Mouse (Mus musculus): Measurements from ENCODE around the gene Jmjd4. TPM values are rescaled to one million over a fixed set of nuclear protein-coding genes. Genes with fewer than 3 reads are reported as not detected.

The Jmjd4 gene
- polyA plus RNA-seq, 1 experiment from 2014 or later: 13.0 TPM

GRCm38 (mm10) chr11:59477240-59477639 is 27.4 kb downstream of the Jmjd4 start:
- ATAC-seq: no peak

GRCm38 (mm10) chr11:59483212-59483611 is 33.4 kb downstream of the Jmjd4 start:
- no peaks in the 10 kb centered on the region for H3K27me3 ChIP-seq
- H3K4me2 ChIP-seq: no peak overlapping the region
- H3K27ac ChIP-seq: no peak overlapping the region
- H3K9me3 ChIP-seq (replicated peaks): no peaks in the 10 kb centered on the region
- H3K4me1 ChIP-seq: no peaks in the 10 kb centered on the region
- 12% methylated on average over 2 of the region's 2 CpGs for WGBS
- peaks cover 35% of the 10 kb centered on the region for H3K36me3 ChIP-seq (ENCODE audit: poor library complexity, severe bottlenecking)
- no peak overlapping the region for H3K4me3 ChIP-seq
- no peak overlapping the region for H3K9ac ChIP-seq
- ATAC-seq: no peak

More at GRCm38 (mm10) chr11:59477240-59477639, 27.4 kb downstream of the Jmjd4 start:
- H3K27me3 ChIP-seq: 0 out of 2 replicates have a peak, but pooled peaks cover 3% of the 10 kb centered on the region
- no peak overlapping the region for H3K9ac ChIP-seq
- no peak overlapping the region for H3K4me3 ChIP-seq
- H3K4me1 ChIP-seq: no peaks in the 10 kb centered on the region
- WGBS: 72% methylated on average over 6 of the region's 6 CpGs
- no peak overlapping the region for H3K27ac ChIP-seq
- H3K4me2 ChIP-seq: no peak overlapping the region
- H3K9me3 ChIP-seq (replicated peaks): no peaks in the 10 kb centered on the region
- H3K36me3 ChIP-seq (ENCODE audit: poor library complexity, severe bottlenecking): no peaks in the 10 kb centered on the region

- no peak for ATAC-seq
- H3K4me1 ChIP-seq: no peaks in the 10 kb centered on the region
- H3K36me3 ChIP-seq (ENCODE audit: poor library complexity, severe bottlenecking): peaks cover 58% of the 10 kb centered on the region
- H3K4me2 ChIP-seq: no peak overlapping the region
- H3K27ac ChIP-seq: no peak overlapping the region
- no peak overlapping the region for H3K9ac ChIP-seq
- no peaks in the 10 kb centered on the region for H3K27me3 ChIP-seq
- H3K4me3 ChIP-seq: no peak overlapping the region
- WGBS: 64% methylated on average over 2 of the region's 2 CpGs
- H3K9me3 ChIP-seq (replicated peaks): no peaks in the 10 kb centered on the region
These were observed 35.8 kb downstream of the Jmjd4 start for GRCm38 (mm10) chr11:59485641-59486040.

- H3K27me3 ChIP-seq: no peaks in the 10 kb centered on the region
- H3K4me3 ChIP-seq: no peak overlapping the region
- H3K4me1 ChIP-seq: no peaks in the 10 kb centered on the region
- H3K36me3 ChIP-seq (ENCODE audit: poor library complexity, severe bottlenecking): peaks cover 64% of the 10 kb centered on the region
- no peak overlapping the region for H3K4me2 ChIP-seq
- H3K9ac ChIP-seq: no peak overlapping the region
- H3K27ac ChIP-seq: no peak overlapping the region
- no peaks in the 10 kb centered on the region for H3K9me3 ChIP-seq (replicated peaks)
- 87% methylated on average over 8 of the region's 8 CpGs for whole genome bisulfite sequencing
- ATAC-seq: no peak
These were observed 36.4 kb downstream of the Jmjd4 start for GRCm38 (mm10) chr11:59486222-59486621.

- peaks cover 99% of the 10 kb centered on the region for H3K36me3 ChIP-seq (ENCODE audit: poor library complexity, severe bottlenecking)
- 92% methylated on average over 6 of the region's 6 CpGs for WGBS
These were observed 46.9 kb downstream of the Jmjd4 start for GRCm38 (mm10) chr11:59496672-59497310.

GRCm38 (mm10) chr11:59497747-59498146 is 47.9 kb downstream of the Jmjd4 start:
- 89% methylated on average over 7 of the region's 7 CpGs for WGBS
- Histone ChIP-seq H3K27me3 (no peaks in the 10 kb centered on the region), H3K36me3 (ENCODE audit: poor library complexity, severe bottlenecking) (peaks cover 99% of the 10 kb centered on the region), H3K27ac (no peak overlapping the region), H3K4me1 (no peaks in the 10 kb centered on the region), H3K9ac (no peak overlapping the region), H3K9me3 (replicated peaks) (no peaks in the 10 kb centered on the region), H3K4me3 (no peak overlapping the region), H3K4me2 (no peak overlapping the region)
- ATAC-seq: no peak

More at GRCm38 (mm10) chr11:59496672-59497310, 46.9 kb downstream of the Jmjd4 start:
- H3K27me3 ChIP-seq: no peaks in the 10 kb centered on the region
- no peak overlapping the region for H3K27ac ChIP-seq
- no peak overlapping the region for H3K4me2 ChIP-seq
- no peak overlapping the region for H3K9ac ChIP-seq
- H3K4me3 ChIP-seq: no peak overlapping the region
- no peaks in the 10 kb centered on the region for H3K4me1 ChIP-seq
- ATAC-seq: no peak
- H3K9me3 ChIP-seq (replicated peaks): no peaks in the 10 kb centered on the region

GRCm38 (mm10) chr11:59501978-59502700 is 52.3 kb downstream of the Jmjd4 start:
- Histone ChIP-seq H3K4me2 (no peak overlapping the region), H3K9ac (no peak overlapping the region), H3K4me3 (no peak overlapping the region), H3K9me3 (replicated peaks) (no peaks in the 10 kb centered on the region), H3K4me1 (peaks cover 14% of the 10 kb centered on the region), H3K27ac (no peak overlapping the region), H3K36me3 (ENCODE audit: poor library complexity, severe bottlenecking) (peaks cover 74% of the 10 kb centered on the region), H3K27me3 (no peaks in the 10 kb centered on the region)
- 91% methylated on average over 5 of the region's 5 CpGs for WGBS
- ATAC-seq: no peak

- peak overlapping the region; percentile 91 for H3K27ac ChIP-seq
- H3K9ac ChIP-seq: peak overlapping the region; percentile 96
- ATAC-seq: peak; percentile 66
- H3K36me3 ChIP-seq (ENCODE audit: poor library complexity, severe bottlenecking): peaks cover 43% of the 10 kb centered on the region
- H3K4me3 ChIP-seq: peak overlapping the region; percentile 89
- H3K27me3 ChIP-seq: no peaks in the 10 kb centered on the region
- WGBS: under 1% methylated on average over 21 of the region's 21 CpGs
- peak overlapping the region; percentile 90 for H3K4me2 ChIP-seq
- H3K4me1 ChIP-seq: peaks cover 23% of the 10 kb centered on the region
- no peaks in the 10 kb centered on the region for H3K9me3 ChIP-seq (replicated peaks)
These were observed 55.5 kb downstream of the Jmjd4 start for GRCm38 (mm10) chr11:59505351-59505838.

GRCm38 (mm10) chr11:59505839-59506712 is 56.2 kb downstream of the Jmjd4 start:
- Histone ChIP-seq H3K36me3 (ENCODE audit: poor library complexity, severe bottlenecking) (peaks cover 43% of the 10 kb centered on the region), H3K27me3 (no peaks in the 10 kb centered on the region), H3K27ac (peak overlapping the region; percentile 91), H3K9ac (peak overlapping the region; percentile 96), H3K9me3 (replicated peaks) (no peaks in the 10 kb centered on the region), H3K4me2 (peak overlapping the region; percentile 90), H3K4me3 (peak overlapping the region; percentile 89), H3K4me1 (peaks cover 23% of the 10 kb centered on the region)
- WGBS: under 1% methylated on average over 71 of the region's 71 CpGs
- ATAC-seq: peak; percentile 90

- peak overlapping the region; percentile 89 for H3K4me3 ChIP-seq
- H3K4me1 ChIP-seq: peaks cover 23% of the 10 kb centered on the region
- H3K4me2 ChIP-seq: peak overlapping the region; percentile 90
- no peaks in the 10 kb centered on the region for H3K9me3 ChIP-seq (replicated peaks)
- peak overlapping the region; percentile 96 for H3K9ac ChIP-seq
- H3K36me3 ChIP-seq (ENCODE audit: poor library complexity, severe bottlenecking): peaks cover 39% of the 10 kb centered on the region
- H3K27ac ChIP-seq: peak overlapping the region; percentile 91
- peak; percentile 23; the same call in 1 of the 2 replicates for ATAC-seq
- 0% methylated on average over 14 of the region's 14 CpGs for WGBS
- H3K27me3 ChIP-seq: no peaks in the 10 kb centered on the region
These were observed 56.8 kb downstream of the Jmjd4 start for GRCm38 (mm10) chr11:59506713-59507074.

Data from forebrain, embryonic 13.5 days (tissue).